Mouse (Mus musculus): Measurements from ENCODE around the gene Gprc6a. TPM values are rescaled to one million over a fixed set of nuclear protein-coding genes. Genes with fewer than 3 reads are reported as not detected.

Gprc6a gene
- not detected in 2 replicates for polyA plus RNA-seq (2014; fragmentation: Nextera tagmentation; extraction: Ambion mirVana)

GRCm38 (mm10) chr10:51631411-51632136 lies at the start of gene Gprc6a:
Gene Gprc6a (minus strand): TSS chr10:51631461.
- no peaks in the 10 kb centered on the region for H3K27me3 ChIP-seq (ENCODE audit: control insufficient read depth, insufficient read depth, low read length)
- H3K4me2 ChIP-seq (replicated peaks; ENCODE audit: low read depth, low read length) = no peak within 1 kb of the TSS
- H3K27ac ChIP-seq (ENCODE audit: low read depth, low read length) = no peak within 1 kb of the TSS
- WGBS = 89% methylated on average over 8 of the region's 8 CpGs
- no peak within 1 kb of the TSS for H3K4me3 ChIP-seq (ENCODE audit: low read depth, low read length)
- ATAC-seq (ENCODE audit: low FRiP score) (no peak), DNase-seq (ENCODE audit: low spot score) (no peak)
- no peaks in the 10 kb centered on the region for H3K36me3 ChIP-seq (ENCODE audit: control insufficient read depth, insufficient read depth, low read length)
- no peak within 1 kb of the TSS for H3K9ac ChIP-seq (ENCODE audit: low read depth, low read length)
- no peaks in the 10 kb centered on the region for H3K9me3 ChIP-seq (ENCODE audit: control insufficient read depth, low read length)
- H3K4me1 ChIP-seq (replicated peaks; ENCODE audit: control insufficient read depth, insufficient read depth, low read length) = no peaks in the 10 kb centered on the region

- H3K4me1 ChIP-seq (replicated peaks; ENCODE audit: control insufficient read depth, insufficient read depth, low read length) = no peaks in the 10 kb centered on the region
- no peaks in the 10 kb centered on the region for H3K9me3 ChIP-seq (ENCODE audit: control insufficient read depth, low read length)
- H3K4me2 ChIP-seq (replicated peaks; ENCODE audit: low read depth, low read length) = peak overlapping the region; percentile 83
- no peak overlapping the region for H3K9ac ChIP-seq (ENCODE audit: low read depth, low read length)
- H3K4me3 ChIP-seq (ENCODE audit: low read depth, low read length) = peak overlapping the region; percentile 41
- DNase-seq (ENCODE audit: low spot score) (no peak), ATAC-seq (ENCODE audit: low FRiP score) (peak; percentile 26; the same call in 1 of the 2 replicates)
- 5% methylated on average over 10 of the region's 10 CpGs for WGBS
- H3K27ac ChIP-seq (ENCODE audit: low read depth, low read length) = no peak overlapping the region
- peaks cover 22% of the 10 kb centered on the region for H3K27me3 ChIP-seq (ENCODE audit: control insufficient read depth, insufficient read depth, low read length)
- H3K36me3 ChIP-seq (ENCODE audit: control insufficient read depth, insufficient read depth, low read length) = no peaks in the 10 kb centered on the region
Observed at GRCm38 (mm10) chr10:51678251-51678639, 47.0 kb upstream of the Gprc6a start.

GRCm38 (mm10) chr10:51677548-51678250 lies 46.4 kb upstream of the Gprc6a start, which contains the start of gene Rfx6:
Gene Rfx6 (plus strand): TSS chr10:51677756.
- peak within 1 kb of the TSS; percentile 41 for H3K4me3 ChIP-seq (ENCODE audit: low read depth, low read length)
- H3K36me3 ChIP-seq (ENCODE audit: control insufficient read depth, insufficient read depth, low read length) = no peaks in the 10 kb centered on the region
- peak; percentile 75 for ATAC-seq (ENCODE audit: low FRiP score)
- DNase-seq (ENCODE audit: low spot score) = peak; percentile 57
- H3K27ac ChIP-seq (ENCODE audit: low read depth, low read length) = no peak within 1 kb of the TSS
- no peak within 1 kb of the TSS; the same call in 1 of the 2 replicates for H3K9ac ChIP-seq (ENCODE audit: low read depth, low read length)
- H3K4me1 ChIP-seq (replicated peaks; ENCODE audit: control insufficient read depth, insufficient read depth, low read length) = no peaks in the 10 kb centered on the region
- 2% methylated on average over 35 of the region's 38 CpGs for WGBS
- H3K27me3 ChIP-seq (ENCODE audit: control insufficient read depth, insufficient read depth, low read length) = peaks cover 22% of the 10 kb centered on the region
- no peaks in the 10 kb centered on the region for H3K9me3 ChIP-seq (ENCODE audit: control insufficient read depth, low read length)
- H3K4me2 ChIP-seq (replicated peaks; ENCODE audit: low read depth, low read length) = peak within 1 kb of the TSS; percentile 83

- DNase-seq (ENCODE audit: low spot score) (no peak), ATAC-seq (ENCODE audit: low FRiP score) (peak; percentile 47)
- no peak overlapping the region for H3K27ac ChIP-seq (ENCODE audit: low read depth, low read length)
- WGBS = 38% methylated on average over 1 of the region's 1 CpGs
- H3K4me2 ChIP-seq (replicated peaks; ENCODE audit: low read depth, low read length) = no peak overlapping the region
- H3K4me1 ChIP-seq (replicated peaks; ENCODE audit: control insufficient read depth, insufficient read depth, low read length) = no peaks in the 10 kb centered on the region
- no peaks in the 10 kb centered on the region for H3K9me3 ChIP-seq (ENCODE audit: control insufficient read depth, low read length)
- H3K9ac ChIP-seq (ENCODE audit: low read depth, low read length) = no peak overlapping the region
- no peak overlapping the region for H3K4me3 ChIP-seq (ENCODE audit: low read depth, low read length)
- no peaks in the 10 kb centered on the region for H3K36me3 ChIP-seq (ENCODE audit: control insufficient read depth, insufficient read depth, low read length)
- peaks cover 9% of the 10 kb centered on the region for H3K27me3 ChIP-seq (ENCODE audit: control insufficient read depth, insufficient read depth, low read length)
Observed at GRCm38 (mm10) chr10:51672082-51672779, 41.0 kb upstream of the Gprc6a start.

GRCm38 (mm10) chr10:51671583-51671982 lies 40.3 kb upstream of the Gprc6a start:
- Histone ChIP-seq H3K36me3 (ENCODE audit: control insufficient read depth, insufficient read depth, low read length) (no peaks in the 10 kb centered on the region), H3K9me3 (ENCODE audit: control insufficient read depth, low read length) (no peaks in the 10 kb centered on the region), H3K9ac (ENCODE audit: low read depth, low read length) (no peak overlapping the region), H3K4me3 (ENCODE audit: low read depth, low read length) (no peak overlapping the region), H3K27me3 (ENCODE audit: control insufficient read depth, insufficient read depth, low read length) (peaks cover 4% of the 10 kb centered on the region), H3K27ac (ENCODE audit: low read depth, low read length) (no peak overlapping the region), H3K4me1 (replicated peaks; ENCODE audit: control insufficient read depth, insufficient read depth, low read length) (no peaks in the 10 kb centered on the region), H3K4me2 (replicated peaks; ENCODE audit: low read depth, low read length) (no peak overlapping the region)
- peak; percentile 17; the same call in 1 of the 2 replicates for ATAC-seq (ENCODE audit: low FRiP score)
- WGBS = 91% methylated on average over 4 of the region's 4 CpGs
- DNase-seq (ENCODE audit: low spot score) = no peak

GRCm38 (mm10) chr10:51669334-51669733 lies 38.1 kb upstream of the Gprc6a start:
- DNase-seq (ENCODE audit: low spot score) (no peak), ATAC-seq (ENCODE audit: low FRiP score) (no peak)

GRCm38 (mm10) chr10:51657324-51657723 lies 26.1 kb upstream of the Gprc6a start:
- H3K9ac ChIP-seq (ENCODE audit: low read depth, low read length) = no peak overlapping the region
- 76% methylated on average over 1 of the region's 1 CpGs for WGBS
- H3K4me1 ChIP-seq (replicated peaks; ENCODE audit: control insufficient read depth, insufficient read depth, low read length) = no peaks in the 10 kb centered on the region
- no peaks in the 10 kb centered on the region for H3K9me3 ChIP-seq (ENCODE audit: control insufficient read depth, low read length)
- DNase-seq (ENCODE audit: low spot score) (no peak), ATAC-seq (ENCODE audit: low FRiP score) (no peak)
- H3K4me2 ChIP-seq (replicated peaks; ENCODE audit: low read depth, low read length) = no peak overlapping the region
- no peak overlapping the region for H3K27ac ChIP-seq (ENCODE audit: low read depth, low read length)
- no peak overlapping the region for H3K4me3 ChIP-seq (ENCODE audit: low read depth, low read length)
- H3K27me3 ChIP-seq (ENCODE audit: control insufficient read depth, insufficient read depth, low read length) = no peaks in the 10 kb centered on the region
- H3K36me3 ChIP-seq (ENCODE audit: control insufficient read depth, insufficient read depth, low read length) = no peaks in the 10 kb centered on the region

More at GRCm38 (mm10) chr10:51669334-51669733, 38.1 kb upstream of the Gprc6a start:
- H3K36me3 ChIP-seq (ENCODE audit: control insufficient read depth, insufficient read depth, low read length) = no peaks in the 10 kb centered on the region
- H3K4me2 ChIP-seq (replicated peaks; ENCODE audit: low read depth, low read length) = no peak overlapping the region
- H3K27me3 ChIP-seq (ENCODE audit: control insufficient read depth, insufficient read depth, low read length) = no peaks in the 10 kb centered on the region
- no peaks in the 10 kb centered on the region for H3K4me1 ChIP-seq (replicated peaks; ENCODE audit: control insufficient read depth, insufficient read depth, low read length)
- H3K9me3 ChIP-seq (ENCODE audit: control insufficient read depth, low read length) = no peaks in the 10 kb centered on the region
- H3K9ac ChIP-seq (ENCODE audit: low read depth, low read length) = no peak overlapping the region
- no peak overlapping the region for H3K27ac ChIP-seq (ENCODE audit: low read depth, low read length)
- H3K4me3 ChIP-seq (ENCODE audit: low read depth, low read length) = no peak overlapping the region

GRCm38 (mm10) chr10:51649506-51650221 lies 18.4 kb upstream of the Gprc6a start:
- Histone ChIP-seq H3K9ac (ENCODE audit: low read depth, low read length) (no peak overlapping the region), H3K4me2 (replicated peaks; ENCODE audit: low read depth, low read length) (no peak overlapping the region), H3K27ac (ENCODE audit: low read depth, low read length) (no peak overlapping the region), H3K4me1 (replicated peaks; ENCODE audit: control insufficient read depth, insufficient read depth, low read length) (no peaks in the 10 kb centered on the region), H3K9me3 (ENCODE audit: control insufficient read depth, low read length) (no peaks in the 10 kb centered on the region), H3K4me3 (ENCODE audit: low read depth, low read length) (no peak overlapping the region), H3K27me3 (ENCODE audit: control insufficient read depth, insufficient read depth, low read length) (no peaks in the 10 kb centered on the region), H3K36me3 (ENCODE audit: control insufficient read depth, insufficient read depth, low read length) (no peaks in the 10 kb centered on the region)
- DNase-seq (ENCODE audit: low spot score) = no peak
- 75% methylated on average over 3 of the region's 3 CpGs for WGBS
- ATAC-seq (ENCODE audit: low FRiP score) = no peak

Measured in hindbrain, embryonic 11.5 days (tissue).